Mouse (Mus musculus) adrenal gland, adult (tissue): ENCODE results near the gene Fibp.

Experiments used
- DNase-seq, 2 experiments: peaks; one replicate each; pipeline ENCODE4 v3.0.0; 2022 to 2023; ENCODE audit warnings: low spot score in 1 of 2; ENCODE audit not compliant: inconsistent age in 2 of 2

Gene Fibp

GRCm38 (mm10) chr19:5460465-5460911 lies at the start of gene Fibp:
Gene Fibp (plus strand): TSS chr19:5460615.
- DNase-seq, result peak; percentile 90 to 97

DNA sequence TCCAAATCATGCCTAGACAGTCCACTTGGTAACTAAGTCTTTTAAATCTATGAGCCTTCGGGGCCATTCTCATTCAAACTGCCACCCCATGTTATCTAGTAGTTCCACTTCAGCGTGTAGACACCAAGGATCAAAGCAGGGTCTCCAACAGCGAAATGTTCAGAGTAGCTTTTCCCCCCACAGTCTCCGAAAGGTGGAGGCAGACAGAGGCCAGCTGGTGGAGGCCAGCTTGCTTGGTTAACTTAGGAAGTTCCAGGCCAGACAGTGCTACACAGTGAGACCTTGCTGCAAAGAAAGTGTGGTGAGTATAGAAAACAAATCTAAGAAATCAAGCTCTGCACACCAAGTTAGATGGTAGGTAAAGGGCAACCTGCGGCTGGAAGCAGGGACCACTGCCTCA lies 49.8 kb upstream of the Fibp start:
- no peak for DNase-seq

GRCm38 (mm10) chr19:5411961-5412360 lies 48.5 kb upstream of the Fibp start:
- DNase-seq, result no peak

- no peak for DNase-seq
Measured at GRCm38 (mm10) chr19:5413840-5414239, 46.6 kb upstream of the Fibp start.

- DNase-seq, result peak; percentile 82
Measured at GRCm38 (mm10) chr19:5414534-5414957, 45.9 kb upstream of the Fibp start.

DNA sequence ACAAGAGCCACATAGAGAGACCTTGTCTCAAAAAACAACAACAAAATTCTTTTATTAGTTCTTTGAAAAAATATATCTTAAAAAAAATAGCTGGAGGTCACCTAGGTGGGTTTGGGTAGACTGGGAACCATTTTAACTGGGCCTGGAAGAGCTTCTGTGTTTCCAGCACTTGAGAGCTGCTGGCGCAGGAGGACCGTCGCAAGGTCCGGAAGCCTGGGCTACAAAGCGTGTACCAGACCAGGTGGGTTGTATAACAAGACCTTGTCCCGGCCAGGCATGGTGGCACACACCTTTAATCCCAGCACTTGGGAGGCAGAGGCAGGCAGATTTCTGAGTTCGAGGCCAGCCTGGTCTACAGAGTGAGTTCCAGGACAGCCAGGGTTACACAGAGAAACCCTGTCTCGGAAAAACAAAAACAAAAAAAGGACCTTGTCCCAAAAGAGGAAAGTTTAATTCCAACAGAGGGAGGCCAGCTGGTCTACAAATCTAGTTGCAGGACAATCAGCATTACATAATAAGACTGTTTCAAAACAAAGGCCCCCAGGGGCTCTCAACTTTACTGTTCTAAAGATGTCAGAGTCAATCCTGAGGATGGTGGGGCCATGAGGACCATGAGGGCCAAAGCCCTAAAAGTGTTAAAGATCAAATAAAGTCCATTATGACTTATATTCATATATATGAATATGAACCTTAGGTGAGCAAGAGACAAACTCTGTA lies 41.5 kb upstream of the Fibp start:
- peak in 1 of 2 experiments; percentile 50 for DNase-seq

DNA sequence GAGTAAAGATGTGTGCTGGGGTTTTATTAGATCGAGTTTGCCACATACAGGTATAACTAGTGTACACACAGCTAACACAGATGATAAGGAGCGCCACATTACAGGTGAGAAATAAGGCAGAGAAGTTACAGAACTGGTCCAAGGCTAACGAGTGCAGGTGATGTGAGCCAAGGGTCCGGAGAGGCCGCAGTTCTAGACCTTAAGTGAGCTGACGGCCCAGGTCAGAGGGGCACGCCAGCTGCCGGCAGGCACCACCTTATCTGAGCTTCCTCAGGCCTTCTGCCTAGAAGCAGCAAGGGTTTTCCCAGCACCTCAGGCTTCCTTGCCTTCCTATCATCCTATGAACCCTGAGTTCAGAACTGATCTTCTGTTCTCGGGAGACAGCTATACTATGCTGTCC lies 40.8 kb upstream of the Fibp start:
- DNase-seq, result no peak

- DNase-seq, result no peak
Measured at GRCm38 (mm10) chr19:5420579-5420978, 39.8 kb upstream of the Fibp start.

DNA sequence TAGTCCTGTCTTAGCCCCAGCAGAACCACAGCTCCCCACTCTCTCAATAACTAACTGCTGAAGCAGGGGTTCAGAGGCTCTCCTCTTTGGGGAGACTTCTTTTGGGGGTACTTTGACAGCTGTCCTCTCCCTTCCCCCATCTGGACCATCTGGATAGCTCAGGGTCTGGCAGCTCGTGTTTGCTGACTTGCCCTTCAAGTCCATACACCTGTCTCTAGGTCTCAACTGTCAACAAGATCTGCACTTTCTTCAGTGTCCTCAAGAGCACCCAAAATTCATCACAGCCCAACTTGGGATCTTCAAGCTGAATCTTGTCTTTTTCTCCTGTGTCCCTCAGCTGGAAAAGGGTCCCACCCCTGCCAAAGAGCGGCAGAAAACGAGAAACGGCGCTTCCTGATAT lies 38.6 kb upstream of the Fibp start:
- no peak for DNase-seq

GRCm38 (mm10) chr19:5422267-5422666 lies 38.1 kb upstream of the Fibp start:
- DNase-seq, result peak in 1 of 2 experiments; percentile 59

GRCm38 (mm10) chr19:5422895-5423443 lies 37.4 kb upstream of the Fibp start:
- DNase-seq, result peak; percentile 33 to 57

GRCm38 (mm10) chr19:5423561-5423960 lies 36.9 kb upstream of the Fibp start:
- DNase-seq, result peak; percentile 51 to 69

DNA sequence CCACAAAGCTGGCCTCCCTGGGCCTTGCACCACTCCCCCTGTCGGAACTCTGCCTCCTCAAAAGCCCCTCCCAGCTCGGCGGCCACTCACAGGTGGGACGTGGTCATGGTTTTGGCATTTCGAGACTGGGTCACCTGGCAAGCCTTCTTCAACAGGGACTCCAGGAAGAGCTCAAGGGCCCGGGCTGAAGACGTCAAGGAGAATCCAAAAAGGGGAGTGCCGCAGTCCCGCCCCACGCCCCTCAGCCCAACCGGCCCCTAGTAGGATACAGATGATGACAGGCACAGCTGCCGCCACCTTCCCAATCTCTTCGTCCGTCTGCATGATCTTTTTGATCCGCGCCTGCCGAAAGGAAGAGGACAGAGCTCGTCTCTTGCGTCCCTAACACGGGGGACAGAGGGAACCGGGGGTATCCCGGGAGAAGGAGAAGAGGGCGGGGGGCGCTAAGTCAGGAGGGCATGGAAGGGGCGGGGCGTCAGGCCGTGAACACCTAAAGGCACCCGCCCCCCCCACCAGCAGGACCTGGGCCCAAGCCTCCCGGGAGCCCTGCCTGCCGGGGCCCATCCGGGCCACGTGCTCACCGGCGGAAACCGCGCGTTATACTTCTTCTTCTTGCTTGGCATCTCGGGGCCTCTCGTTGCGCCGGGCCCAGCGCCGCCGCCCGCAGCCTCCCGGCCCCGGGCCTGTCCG lies 36.2 kb upstream of the Fibp start:
- DNase-seq, result peak; percentile 87 to 95

DNA sequence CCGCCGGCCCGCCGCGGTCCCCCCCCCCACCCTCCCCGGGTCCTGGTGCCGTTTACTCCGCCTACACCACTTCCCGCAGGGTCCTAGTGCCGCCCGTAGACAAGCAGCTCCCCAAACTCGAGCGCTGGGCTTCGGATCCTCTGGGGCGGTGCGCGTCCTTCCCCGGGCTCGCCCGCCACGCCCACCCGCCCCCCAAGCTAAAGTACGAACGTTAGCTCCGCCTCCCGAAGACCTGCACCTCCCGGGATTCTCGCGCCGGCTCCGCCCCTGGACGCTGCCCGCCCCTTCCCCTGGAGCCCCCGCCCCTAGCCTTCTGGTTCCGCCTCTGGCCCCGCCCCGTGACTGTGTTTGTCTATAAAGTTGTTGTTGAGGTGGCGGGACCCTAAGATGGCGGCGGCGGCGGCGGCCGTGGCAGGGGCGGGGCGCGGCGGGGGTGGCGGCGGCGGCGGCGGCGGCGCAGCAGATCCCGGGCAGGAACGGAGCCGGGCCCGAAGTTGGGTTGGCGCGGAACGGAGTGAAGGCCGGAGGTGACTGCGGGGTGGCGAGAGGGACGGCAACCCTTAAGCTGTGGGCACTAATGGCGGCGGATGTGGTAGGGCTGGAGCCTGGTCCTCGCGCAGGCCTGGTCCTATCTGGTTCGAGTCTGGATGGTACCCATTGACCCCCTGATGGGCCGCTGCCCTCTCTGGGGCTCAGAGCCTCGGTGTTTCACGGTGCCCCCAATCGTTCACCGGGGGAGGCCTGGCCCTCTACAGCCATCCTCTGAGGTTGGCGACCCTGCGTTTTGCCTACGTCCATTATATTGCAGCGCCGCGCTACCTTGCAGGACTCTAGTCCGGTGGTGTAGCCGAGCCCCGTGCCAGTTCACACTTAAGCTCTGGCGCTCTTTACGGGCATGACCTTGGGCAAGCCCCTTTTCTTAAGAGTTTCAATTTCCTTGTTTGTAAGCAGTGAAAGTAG lies 35.4 kb upstream of the Fibp start, which contains the start of the genes Drap1 and AI837181:
TSS of gene Drap1 (minus strand) at position 198 of the 960 bp plus-strand sequence.
TSS of gene AI837181 (plus strand) at position 363 of the 960 bp plus-strand sequence.
- DNase-seq, result peak; percentile 93 to 98

- DNase-seq, result peak; percentile 46 to 60
Measured at GRCm38 (mm10) chr19:5425906-5426565, 34.4 kb upstream of the Fibp start.

DNA sequence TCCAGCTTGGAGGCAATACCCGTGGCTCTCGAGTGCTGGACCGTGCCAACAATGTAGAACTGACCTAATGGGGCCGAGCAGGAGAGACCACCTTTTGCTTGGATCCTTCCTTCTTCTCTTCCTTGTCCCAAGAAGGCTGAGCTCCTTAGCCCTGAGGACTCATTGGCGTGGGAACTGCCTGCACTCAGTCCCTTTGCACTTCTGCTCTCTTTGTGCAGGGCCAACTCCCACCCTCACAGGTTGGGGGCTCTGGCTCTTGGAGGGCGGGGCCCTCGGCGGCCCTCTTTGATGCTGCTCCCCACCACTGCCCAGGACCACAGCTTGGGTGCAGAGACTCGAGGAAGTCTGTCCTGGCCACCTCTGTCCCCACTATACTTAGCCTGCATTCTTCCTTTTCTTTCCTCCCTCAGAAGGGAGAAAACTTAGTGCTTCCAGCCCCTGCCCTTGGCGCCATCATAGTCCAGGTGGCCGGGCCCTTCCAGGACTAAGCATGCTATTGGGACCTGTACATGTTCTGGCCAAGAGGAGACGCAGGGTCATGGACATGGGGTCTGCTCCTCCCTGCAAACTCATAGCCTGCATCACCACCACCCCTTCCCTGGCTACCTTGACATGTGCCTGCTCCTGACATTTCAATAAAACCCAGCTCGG lies 33.6 kb upstream of the Fibp start:
- no peak for DNase-seq

DNA sequence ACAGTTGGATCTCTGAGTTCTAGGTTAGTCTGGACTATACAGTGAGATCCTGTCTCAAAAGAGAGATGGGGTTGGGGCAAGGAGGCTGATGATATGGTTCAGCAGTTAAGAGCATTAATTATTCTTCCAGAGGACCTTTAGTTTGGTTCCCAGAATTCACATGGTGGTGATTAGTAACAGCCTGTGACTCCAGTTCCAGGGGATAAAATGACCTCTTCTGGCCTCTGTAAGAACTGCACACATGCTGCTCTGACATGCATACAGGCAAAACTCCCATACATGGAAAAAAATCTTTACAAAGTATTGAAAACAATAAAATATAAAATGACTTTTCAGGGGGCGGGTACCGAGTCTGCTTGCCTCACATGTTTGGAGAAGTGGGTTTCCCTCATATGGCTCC lies 32.3 kb upstream of the Fibp start:
- peak in 1 of 2 experiments; percentile 81 for DNase-seq

DNA sequence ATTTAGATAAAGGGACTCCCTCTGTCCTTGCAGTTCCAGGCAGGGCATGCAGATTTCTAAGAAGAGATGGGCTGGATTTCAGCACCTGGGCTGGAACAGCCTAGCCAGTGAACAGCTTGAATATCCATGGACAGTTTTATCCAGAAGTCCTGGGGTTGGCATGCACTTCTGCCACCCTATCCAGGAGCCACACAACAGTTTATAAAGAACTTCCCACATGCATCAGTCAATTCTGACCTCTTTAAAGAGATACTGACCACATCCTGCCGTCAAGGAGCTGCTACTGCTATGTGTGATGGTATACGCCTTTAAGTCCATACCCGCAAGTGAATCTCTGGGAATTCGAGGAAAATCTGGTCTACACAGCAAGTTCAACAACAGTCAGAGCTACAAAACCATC lies 31.2 kb upstream of the Fibp start:
- DNase-seq, result no peak

GRCm38 (mm10) chr19:5429806-5430205 lies 30.6 kb upstream of the Fibp start:
- DNase-seq, result peak; percentile 90 to 95

- DNase-seq, result peak in 1 of 2 experiments; percentile 71
Measured at GRCm38 (mm10) chr19:5430408-5430807, 30.0 kb upstream of the Fibp start.
